Mouse (Mus musculus) gastrocnemius, postnatal 10 days (tissue): Measurements from ENCODE around the gene Vmn2r56. TPM values are rescaled to one million over a fixed set of nuclear protein-coding genes. Genes with fewer than 3 reads are reported as not detected.
A peak's percentile ranks its signal among the peaks of the same experiment; 100 is the strongest.
"Not testable (repeated sequence)": the region's sequence is repeated elsewhere in the genome, so short reads cannot be mapped to it uniquely, and the experiment has no call there.

Experiments
- DNase-seq: peaks from one replicate; pipeline ENCODE4 v3.0.0; 2021; ENCODE audit warnings: mixed read lengths
- long read RNA-seq, 2 experiments: library from polyadenylated mRNA; stranded (forward); transcript quantifications; one replicate each; pipeline ENCODE4 v2.0.0; 2021
- total RNA-seq, 2 experiments: library from RNA; stranded (reverse); gene quantifications; 2 replicates each; pipeline ENCODE4 v1.2.3; 2021

Gene Vmn2r56
- not detected for total RNA-seq
- long read RNA-seq, experiment 1, result 0 reads
- long read RNA-seq, experiment 2, result 0 reads

- no peak for DNase-seq
These were observed at the start of gene Vmn2r56 for GRCm38 (mm10) chr7:12734904-12735303. Gene Vmn2r56 (minus strand): TSS chr7:12735004.

- peak; percentile 79 for DNase-seq
These were observed 45.5 kb upstream of the Vmn2r56 start for GRCm38 (mm10) chr7:12780151-12780830.

DNA sequence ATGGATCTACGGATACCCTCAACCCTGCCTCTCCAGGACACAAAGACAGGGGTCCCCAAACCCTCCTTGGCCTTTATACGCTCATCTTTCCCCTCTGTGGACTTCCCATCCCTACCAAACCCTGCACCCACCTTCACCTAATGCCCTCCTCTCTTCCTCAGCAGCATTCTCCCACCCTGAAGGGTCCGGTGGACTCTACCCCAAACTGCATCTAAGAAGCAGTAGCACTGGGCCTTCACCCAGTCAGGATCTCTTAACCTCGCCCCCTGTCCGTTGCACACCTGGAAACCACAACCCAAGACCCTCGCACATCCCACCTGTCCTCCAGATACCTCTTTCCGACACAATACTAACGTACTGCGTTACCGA, 45.0 kb upstream of the Vmn2r56 start:
- no peak for DNase-seq

DNA sequence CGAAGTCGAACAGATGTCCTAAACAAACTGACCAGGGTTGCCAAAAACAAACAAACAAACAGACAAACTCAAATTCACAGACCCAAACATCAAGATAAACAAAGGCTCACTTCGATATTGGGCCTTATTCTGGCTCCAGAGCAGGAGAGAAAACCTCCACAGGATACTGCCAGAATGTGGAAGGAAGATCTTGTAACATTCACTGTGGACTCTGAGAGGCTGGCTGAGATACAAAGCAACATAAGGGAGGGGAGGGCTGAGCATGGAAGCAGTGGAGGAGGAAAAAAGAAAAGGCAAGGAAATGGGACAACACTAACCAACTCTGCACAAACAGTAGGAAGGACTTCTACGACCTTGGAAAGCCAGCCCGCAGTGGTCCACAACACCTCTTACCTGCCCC, 44.3 kb upstream of the Vmn2r56 start:
- no peak for DNase-seq

DNA sequence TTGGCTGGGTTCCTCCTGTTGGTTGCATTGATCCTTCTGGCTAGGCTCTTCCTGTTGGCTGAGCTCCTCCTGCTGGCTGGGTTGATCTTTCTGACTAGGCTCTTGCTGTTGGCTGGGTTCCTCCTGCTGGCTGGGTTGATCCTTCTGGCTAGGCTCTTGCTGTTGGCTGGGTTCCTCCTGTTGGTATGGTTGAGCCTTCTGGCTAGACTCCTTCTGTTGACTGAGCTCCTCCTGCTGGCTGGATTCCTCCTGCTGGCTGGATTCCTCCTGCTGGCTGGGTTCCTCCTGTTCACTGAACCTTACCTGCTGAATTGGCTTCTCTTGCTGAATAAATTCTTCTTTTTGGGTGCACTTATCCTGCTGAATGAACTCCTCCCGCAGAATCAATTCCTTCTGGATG, 39.8 kb upstream of the Vmn2r56 start:
- DNase-seq, result peak; percentile 48

DNA sequence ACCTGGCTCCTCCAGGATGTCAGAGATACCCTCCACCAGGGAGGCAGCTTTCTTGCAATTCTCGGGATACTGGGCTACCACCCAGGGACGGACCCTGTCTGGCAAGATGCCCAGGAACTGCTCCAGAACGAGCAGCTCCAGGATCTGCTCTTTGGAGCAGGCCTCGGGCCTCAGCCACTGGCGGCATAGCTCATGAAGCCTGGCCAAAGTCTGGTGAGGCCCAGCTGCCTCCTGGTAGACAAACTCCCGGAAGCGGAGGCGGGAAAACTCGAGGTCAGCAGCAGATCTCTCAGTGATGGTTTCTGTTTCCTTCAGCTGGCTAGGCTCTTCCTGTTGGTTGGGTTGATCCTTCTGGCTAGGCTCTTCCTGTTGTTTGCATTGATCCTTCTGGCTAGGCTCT, 39.3 kb upstream of the Vmn2r56 start:
- DNase-seq, result no peak

DNA sequence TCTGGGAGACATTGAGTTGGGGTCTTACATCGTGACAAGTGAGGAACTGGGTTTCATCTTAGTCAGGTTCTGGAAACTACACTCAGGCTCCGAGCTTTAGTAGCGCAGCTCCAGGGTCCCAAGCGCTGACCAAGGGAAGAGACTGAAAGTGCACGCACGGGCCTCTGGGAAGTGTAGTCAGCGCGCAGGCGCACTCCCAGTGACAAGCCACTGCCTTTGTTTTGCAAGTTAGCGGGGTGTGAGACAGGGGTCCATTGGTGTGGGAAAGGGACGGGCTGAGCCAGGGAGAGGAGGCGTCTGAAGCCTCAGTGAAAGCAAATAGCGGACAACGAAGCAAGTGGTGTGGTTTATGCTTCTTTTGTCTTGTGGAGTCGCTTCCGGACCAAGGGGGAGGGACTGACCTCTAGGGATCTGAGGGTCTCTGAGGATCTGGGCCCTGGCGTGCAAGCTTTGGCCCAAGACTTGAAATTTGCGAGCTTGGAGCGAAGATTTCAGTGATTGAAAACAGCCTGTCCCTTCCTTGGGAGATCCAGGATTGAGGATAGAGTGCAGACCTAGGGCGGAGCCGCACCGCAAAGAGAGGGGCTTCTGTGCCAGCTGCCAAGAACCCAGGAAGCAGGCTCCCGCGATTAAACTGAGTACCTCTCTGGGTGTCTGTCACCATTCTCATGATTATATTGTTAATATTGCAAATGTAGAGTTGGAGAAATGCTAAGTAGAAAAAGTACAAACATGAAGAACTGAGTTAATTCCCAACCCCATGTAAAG, 14.8 kb upstream of the Vmn2r56 start:
- DNase-seq, result no peak

- not testable (repeated sequence) for DNase-seq
These were observed 49.9 kb downstream of the Vmn2r56 start, which contains the start of gene Vmn2r55 for GRCm38 (mm10) chr7:12684903-12685302. Gene Vmn2r55 (minus strand): TSS chr7:12685003.

DNA sequence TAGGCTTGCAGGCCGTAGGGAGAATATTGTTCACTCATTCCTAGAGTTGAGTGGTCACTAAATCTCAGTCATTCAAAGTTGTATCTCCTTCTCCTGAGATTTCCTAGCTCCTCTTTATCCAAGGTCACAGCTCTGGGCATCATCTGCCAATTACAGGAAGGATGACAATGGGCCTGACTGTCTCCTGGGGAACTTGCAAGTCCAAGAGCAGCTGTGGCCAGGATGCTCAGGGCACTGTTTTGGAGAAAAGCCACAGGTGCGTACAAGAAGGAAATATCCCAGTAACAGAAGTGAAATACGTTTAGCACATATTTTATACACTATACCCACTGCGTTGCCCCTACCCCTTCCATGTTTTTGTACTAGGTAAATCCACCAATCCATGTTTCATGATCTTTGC, 94.6 kb downstream of the Vmn2r56 start, which contains the start of gene Vmn2r54:
TSS of gene Vmn2r54 (minus strand) at position 101 of the 400 bp plus-strand sequence.
- DNase-seq, result not testable (repeated sequence)

Other genes with a start within 250 kb of the Vmn2r56 start
- not detected for gene 2900092C05Rik, start 222.5 kb downstream of the Vmn2r56 start, total RNA-seq
- gene Vmn2r53, start 126.2 kb downstream of the Vmn2r56 start, total RNA-seq, result under 1 TPM; under 0.01 to 0.02 TPM
- gene Vmn2r54, start 94.7 kb downstream of the Vmn2r56 start, total RNA-seq, result not detected
- gene Vmn2r55, start 50.0 kb downstream of the Vmn2r56 start, total RNA-seq, result not detected
- 1 to 10 TPM; 3.6 to 4.9 TPM for gene Zscan18, start 68.6 kb upstream of the Vmn2r56 start, total RNA-seq
- 1 to 10 TPM; 5.8 to 8.9 TPM for gene Zfp329, start 83.9 kb upstream of the Vmn2r56 start, total RNA-seq
- gene Zfp110, start 99.8 kb upstream of the Vmn2r56 start, total RNA-seq, result 10 to 100 TPM in 1 of 2 experiments, 1 to 10 TPM in 1; 9.8 to 13.4 TPM
- 1 to 10 TPM; 2.1 to 3.0 TPM for gene Zfp128, start 146.2 kb upstream of the Vmn2r56 start, total RNA-seq
- gene Zscan22, start 162.8 kb upstream of the Vmn2r56 start, total RNA-seq, result 1 to 10 TPM; 2.9 to 4.5 TPM
- 100 to 1,000 TPM; 858 to 886 TPM for gene Rps5, start 187.3 kb upstream of the Vmn2r56 start, total RNA-seq
- under 1 TPM; 0.26 to 0.34 TPM for gene Rnf225, start 192.4 kb upstream of the Vmn2r56 start, total RNA-seq
- gene Zfp324, start 230.8 kb upstream of the Vmn2r56 start, total RNA-seq, result 1 to 10 TPM; 2.8 to 4.8 TPM
- 1 to 10 TPM; 2.1 to 3.8 TPM for gene Zfp446, start 242.8 kb upstream of the Vmn2r56 start, total RNA-seq